Mouse (Mus musculus) brain, adult 2 months (tissue): ENCODE data around the gene Stk39.

ENCODE experiments used
- DNase-seq: peaks from one replicate; pipeline ENCODE4 v3.0.0; 2011; ENCODE audit warnings: low read depth, low spot score

Gene Stk39

DNA sequence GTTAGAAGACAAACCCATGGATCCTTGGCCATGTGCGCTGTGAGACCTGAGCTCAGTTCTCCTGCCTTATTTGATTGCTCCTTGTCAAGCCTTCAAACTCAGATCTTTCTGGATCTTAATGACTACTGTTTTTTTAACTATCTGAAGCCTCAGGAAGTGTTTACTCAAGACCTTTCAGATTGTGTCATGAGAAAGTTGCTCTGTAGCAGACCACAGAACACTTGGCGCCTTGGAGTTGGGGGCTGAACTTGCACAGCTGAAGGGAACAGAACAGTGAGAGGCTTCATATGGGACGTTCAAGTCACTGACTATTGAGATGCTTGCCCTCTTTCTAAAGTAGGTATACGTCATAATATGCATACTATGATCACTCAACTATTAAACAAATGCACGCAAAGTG is 239.1 kb downstream of the Stk39 start:
- no peak for DNase-seq

- DNase-seq: no peak
Measured at GRCm38 (mm10) chr2:68229872-68230271, 242.2 kb downstream of the Stk39 start.

DNA sequence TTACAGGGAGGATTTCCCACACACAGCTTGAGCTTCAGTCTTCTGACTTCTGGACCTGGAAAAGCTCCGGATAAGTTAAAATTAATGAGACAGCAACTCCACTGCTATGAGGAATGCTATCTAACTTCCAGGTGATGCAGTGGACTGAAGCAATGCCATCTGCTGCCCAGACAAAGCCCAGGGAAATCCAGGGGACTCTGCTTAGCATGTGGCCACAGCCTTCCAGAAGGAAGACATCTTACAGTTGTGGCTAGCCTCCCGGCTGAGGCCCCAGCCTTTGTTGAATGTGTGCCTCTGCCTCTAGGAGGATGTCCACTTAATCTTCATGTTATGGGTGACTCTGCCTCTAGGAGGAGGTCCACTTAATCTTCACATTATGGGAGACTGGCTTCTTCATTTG is 243.0 kb downstream of the Stk39 start:
- DNase-seq: no peak

- peak; percentile 46 for DNase-seq
Measured at GRCm38 (mm10) chr2:68222227-68222873, 249.7 kb downstream of the Stk39 start.

DNA sequence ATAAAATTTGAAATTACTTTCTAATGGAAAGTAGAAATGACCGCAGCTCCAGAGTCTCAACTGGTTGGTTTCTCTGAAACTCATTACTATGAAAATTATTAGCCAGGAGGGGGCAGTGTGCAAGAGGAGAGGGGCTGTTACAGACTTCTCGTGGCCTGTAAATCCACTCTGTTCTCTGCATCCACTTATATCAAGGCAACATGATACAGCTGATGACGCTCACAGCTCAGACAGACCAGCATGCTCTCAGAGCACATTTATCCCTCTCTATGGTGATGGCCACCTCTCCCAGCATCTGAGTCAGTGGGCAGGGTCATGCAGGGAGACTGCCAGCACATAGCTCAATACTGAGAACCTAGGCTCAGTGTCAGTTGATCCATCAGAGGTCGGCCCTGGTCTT is 250.8 kb downstream of the Stk39 start:
- peak; percentile 43 for DNase-seq

- no peak for DNase-seq
Measured at GRCm38 (mm10) chr2:68219823-68220222, 252.2 kb downstream of the Stk39 start.

DNA sequence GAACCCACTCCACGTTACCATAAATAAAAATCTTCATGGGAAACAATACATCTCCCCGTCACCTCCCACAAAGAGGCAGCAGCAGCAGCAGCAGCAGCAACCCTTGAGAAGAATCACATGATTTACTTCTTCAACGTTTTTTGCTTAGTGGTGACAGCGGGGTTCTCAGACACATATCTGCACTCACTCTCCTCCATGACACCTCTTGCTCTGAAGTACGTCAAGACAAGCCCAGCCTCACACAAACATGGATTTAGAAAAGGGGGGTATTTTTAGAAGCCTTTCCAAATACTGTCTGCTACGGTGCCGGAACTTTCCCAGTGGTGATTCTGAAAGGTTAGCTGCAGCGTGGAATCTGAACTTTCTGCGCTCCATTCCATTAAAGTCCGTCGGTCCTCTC is 256.9 kb downstream of the Stk39 start:
- no peak for DNase-seq

DNA sequence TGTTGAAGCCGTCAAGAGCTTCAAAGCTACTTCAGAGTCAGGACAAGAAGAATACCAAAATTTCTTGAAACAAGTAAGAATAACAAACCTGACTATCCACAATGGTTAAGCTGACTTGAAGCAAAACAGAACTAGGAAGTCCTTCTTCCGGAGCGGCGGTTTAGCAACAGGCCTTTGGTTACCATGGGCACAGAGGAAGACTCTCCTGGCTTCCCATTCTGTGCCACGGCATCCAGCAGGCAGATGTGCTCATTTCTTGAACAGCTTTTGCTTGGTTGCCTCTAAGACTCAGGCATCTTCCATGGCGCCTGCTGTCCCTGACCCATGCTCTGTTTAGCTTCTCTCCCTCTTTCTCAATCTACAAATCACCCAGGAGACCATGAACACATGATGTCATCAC is 257.7 kb downstream of the Stk39 start:
- DNase-seq: no peak

GRCm38 (mm10) chr2:68211443-68211842 is 260.6 kb downstream of the Stk39 start:
- DNase-seq: no peak

DNA sequence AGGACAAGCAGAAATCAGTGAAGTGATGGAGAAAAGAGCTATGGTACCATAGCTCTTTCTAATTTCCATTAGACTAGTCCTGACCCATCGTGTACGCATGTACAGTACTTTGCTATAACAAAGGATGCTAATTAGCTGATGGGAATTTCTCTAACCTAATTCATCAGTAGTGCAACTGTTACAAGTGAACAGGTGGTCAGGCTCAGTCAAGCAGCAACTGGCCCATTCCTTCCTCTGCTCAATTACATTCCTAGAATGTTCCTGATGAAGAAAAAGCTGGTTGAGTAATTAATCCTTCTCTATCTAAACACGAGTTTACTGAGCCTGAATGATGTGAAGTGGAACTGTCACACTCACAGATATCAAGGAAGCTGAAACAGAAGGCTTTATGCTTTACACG is 275.8 kb downstream of the Stk39 start:
- no peak for DNase-seq

GRCm38 (mm10) chr2:68194444-68194843 is 277.6 kb downstream of the Stk39 start:
- no peak for DNase-seq

DNA sequence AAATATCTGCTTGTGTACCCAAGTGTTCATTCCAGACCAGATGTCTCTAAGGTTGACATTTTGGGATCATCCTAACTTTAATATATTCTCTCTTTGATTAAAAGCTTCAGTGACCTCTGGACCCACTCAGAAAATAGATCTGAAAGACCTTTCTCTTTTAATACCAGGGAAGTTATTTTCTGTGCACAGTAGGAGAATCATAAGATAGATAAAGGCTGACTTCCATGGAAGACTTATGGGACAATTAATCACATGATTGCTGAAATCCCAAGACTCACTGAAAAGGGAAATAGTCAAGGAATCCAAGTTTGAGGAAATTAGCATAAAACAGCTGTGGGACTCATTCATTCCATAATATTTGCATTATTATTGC is 278.6 kb downstream of the Stk39 start:
- no peak for DNase-seq

- no peak for DNase-seq
Measured at GRCm38 (mm10) chr2:68192605-68193464, 279.2 kb downstream of the Stk39 start.

DNA sequence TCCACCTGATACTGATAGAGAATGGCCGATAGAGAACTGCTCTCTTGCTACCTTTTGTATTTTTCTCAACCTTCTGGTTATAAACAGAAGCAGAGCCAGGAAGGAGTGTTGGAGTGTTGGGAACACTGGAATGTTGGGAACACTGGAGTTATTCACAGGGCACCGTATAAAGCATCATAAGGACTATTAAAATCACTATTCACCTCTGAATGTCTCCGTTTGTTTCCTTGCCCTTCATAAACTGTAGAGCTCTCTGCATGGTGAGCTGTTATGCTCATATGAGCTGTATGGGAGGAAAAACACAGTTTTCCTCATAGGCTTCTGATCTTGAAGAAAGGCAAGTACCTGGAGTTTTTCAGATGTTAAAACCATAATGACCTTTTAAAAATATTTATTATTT is 295.6 kb downstream of the Stk39 start:
- DNase-seq: no peak

DNA sequence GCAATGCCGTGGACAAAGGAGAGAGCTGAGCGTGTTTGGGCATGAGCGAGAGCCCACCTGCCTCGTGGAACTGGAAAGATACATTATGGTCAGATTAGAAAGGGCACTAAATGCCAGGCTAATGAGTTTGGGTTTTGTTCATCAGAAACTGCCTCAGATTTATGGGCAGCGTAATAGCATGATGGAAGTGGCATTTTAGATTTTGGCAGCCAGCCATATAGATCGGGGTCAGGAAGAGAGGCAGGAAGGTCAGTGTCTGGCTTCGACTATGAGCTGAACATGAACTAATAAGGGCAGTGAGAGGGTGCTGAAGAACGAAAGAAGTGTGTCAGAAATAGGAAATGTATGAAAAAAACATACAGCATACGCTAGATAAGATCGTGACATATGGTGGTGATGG is 300.8 kb downstream of the Stk39 start:
- DNase-seq: no peak

GRCm38 (mm10) chr2:68162012-68162411 is 310.1 kb downstream of the Stk39 start:
- peak; percentile 38 for DNase-seq

DNA sequence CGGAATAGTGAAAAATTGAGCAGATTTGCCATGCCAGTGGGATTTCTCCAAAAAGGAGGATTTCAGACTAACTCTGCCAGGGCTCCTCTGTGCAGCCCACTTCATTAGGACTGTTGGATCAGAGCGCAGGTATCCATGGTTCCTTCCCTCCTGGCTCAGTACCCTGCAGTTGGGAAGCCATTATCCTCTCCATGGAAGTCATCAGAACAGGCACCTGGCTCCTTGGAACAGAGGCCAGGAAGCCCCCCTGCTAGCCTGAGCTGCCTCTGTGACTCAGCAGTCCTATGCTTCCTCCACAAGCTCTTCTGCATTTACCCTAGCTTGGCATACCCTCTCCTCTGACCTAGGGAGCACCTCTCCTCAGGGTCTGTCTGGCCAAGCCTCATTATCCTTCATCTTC is 311.5 kb downstream of the Stk39 start:
- DNase-seq: no peak
